Mouse (Mus musculus) myocyte (in vitro differentiated cells): ENCODE results near the gene Grin1.

Experiments used
- E2F4 ChIP-seq: IDR thresholded peaks from one replicate; pipeline ENCODE4 v1.6.1; 2011; ENCODE audit warnings: mild to moderate bottlenecking, control low read depth, moderate library complexity; ENCODE audit not compliant: insufficient read depth
- MYOD1 ChIP-seq, 3 experiments: IDR thresholded peaks; one replicate each; pipeline ENCODE4 v1.6.1; 2011; ENCODE audit warnings: control low read depth in 2 of 3, low read depth in 2 of 3, mild to moderate bottlenecking in 2 of 3, moderate library complexity in 1 of 3; ENCODE audit not compliant: insufficient read length in 2 of 3, control insufficient read depth in 1 of 3
- POLR2A ChIP-seq: IDR thresholded peaks from one replicate; pipeline ENCODE4 v1.6.1; 2011; ENCODE audit warnings: low read depth, mild to moderate bottlenecking, control low read depth, moderate library complexity; ENCODE audit not compliant: insufficient read length
- TCF12 ChIP-seq: IDR thresholded peaks from one replicate; pipeline ENCODE4 v1.6.1; 2011; ENCODE audit warnings: mild to moderate bottlenecking, control low read depth; ENCODE audit not compliant: poor library complexity, insufficient read depth, severe bottlenecking

- TF ChIP-seq TCF12, result no peak
- no peak for TF ChIP-seq POLR2A
- no peak for TF ChIP-seq MYOD1 (IDR thresholded peaks at IDR 0.05; ENCODE audit: control insufficient read depth in 1 of 3, insufficient read length in 2 of 3, low read depth in 2 of 3)
- no peak for TF ChIP-seq E2F4
Observed at GRCm38 (mm10) chr2:25364313-25364712, 45.3 kb upstream of the Grin1 start.
